Mouse (Mus musculus): ENCODE data around the gene Anapc11. TPM values are rescaled to one million over a fixed set of nuclear protein-coding genes. Genes with fewer than 3 reads are reported as not detected.
A peak's percentile ranks its signal among the peaks of the same experiment; 100 is the strongest.

The Anapc11 gene
- polyA plus RNA-seq, 1 experiment: 84.0 TPM

DNA sequence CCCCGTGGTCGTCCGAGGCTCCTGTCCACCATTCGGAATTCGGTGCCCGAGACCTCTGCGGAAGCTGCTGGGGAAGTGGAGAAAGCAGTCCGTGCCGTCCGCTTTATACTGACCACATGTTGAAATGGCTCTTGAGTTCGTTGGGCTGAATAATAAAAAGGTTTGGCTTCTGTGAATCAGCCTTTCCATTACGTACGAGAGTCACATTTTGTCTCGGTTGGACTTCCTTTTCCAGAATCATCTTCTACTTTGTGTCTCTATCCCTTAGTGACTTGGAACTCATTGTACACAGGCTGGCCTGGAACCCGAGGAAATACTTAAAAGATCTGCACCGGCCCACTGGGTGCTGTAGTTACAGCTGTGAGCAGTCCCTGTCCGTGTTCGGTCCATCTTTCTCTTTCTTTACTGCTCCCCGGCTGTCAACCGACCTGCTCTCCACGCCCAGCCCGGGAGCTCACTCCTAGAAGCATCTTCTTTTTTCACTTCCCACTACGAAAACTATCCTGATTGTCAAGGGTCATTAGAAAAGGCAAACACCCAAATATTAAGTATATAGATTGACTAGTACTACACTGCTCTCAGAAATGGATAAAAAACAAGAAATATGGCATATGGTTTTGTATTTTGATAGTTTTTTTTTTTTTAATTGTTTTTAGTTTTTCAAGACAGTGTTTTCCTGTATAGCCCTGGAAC lies 24.5 kb upstream of the Anapc11 start:
- TF ChIP-seq EP300 (IDR thresholded peaks at IDR 0.05; ENCODE audit: insufficient read depth, low read depth, low read length) (no peak), CTCF (IDR thresholded peaks at IDR 0.05; ENCODE audit: low read depth, low read length) (no peak), POLR2A (IDR thresholded peaks at IDR 0.05; ENCODE audit: insufficient read depth, low read length) (no peak)
- Histone ChIP-seq H3K4me3 (ENCODE audit: low read depth, low read length) (peak overlapping the region; percentile 86), H3K36me3 (ENCODE audit: control insufficient read depth, insufficient read depth, low read length, poor library complexity, severe bottlenecking) (peaks cover 29% of the 10 kb centered on the region), H3K9ac (ENCODE audit: low read depth, poor library complexity, severe bottlenecking) (peak overlapping the region; percentile 79), H3K27me3 (ENCODE audit: control insufficient read depth, insufficient read depth, low read length, poor library complexity, severe bottlenecking) (no peaks in the 10 kb centered on the region), H3K27ac (ENCODE audit: insufficient read depth, low read length) (no peak overlapping the region), H3K4me1 (ENCODE audit: control insufficient read depth, insufficient read depth, low read length) (no peaks in the 10 kb centered on the region), H3K9me3 (replicated peaks; ENCODE audit: control insufficient read depth, insufficient read depth, low read length, poor library complexity, severe bottlenecking) (no peaks in the 10 kb centered on the region)

DNA sequence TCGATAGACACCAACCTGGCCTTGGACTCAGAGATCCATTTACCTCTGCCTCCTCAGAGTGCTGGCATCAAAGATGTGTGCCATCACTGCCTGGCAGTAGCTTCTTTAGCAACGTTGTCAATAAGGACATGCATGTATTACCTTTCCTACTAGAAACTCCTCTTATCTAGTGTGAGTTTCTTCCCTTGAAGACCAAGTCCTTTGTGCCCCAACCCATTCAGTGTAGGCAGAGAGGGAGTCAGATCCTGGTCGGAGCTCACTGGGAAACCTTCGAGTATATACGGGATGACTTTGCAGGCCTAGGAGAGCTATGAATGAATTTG lies 24.0 kb upstream of the Anapc11 start:
- Histone ChIP-seq H3K9ac (ENCODE audit: low read depth, poor library complexity, severe bottlenecking) (peak overlapping the region; percentile 79), H3K27ac (ENCODE audit: insufficient read depth, low read length) (no peak overlapping the region), H3K27me3 (ENCODE audit: control insufficient read depth, insufficient read depth, low read length, poor library complexity, severe bottlenecking) (no peaks in the 10 kb centered on the region), H3K4me3 (ENCODE audit: low read depth, low read length) (peak overlapping the region; percentile 65), H3K4me1 (ENCODE audit: control insufficient read depth, insufficient read depth, low read length) (peaks cover 2% of the 10 kb centered on the region), H3K9me3 (replicated peaks; ENCODE audit: control insufficient read depth, insufficient read depth, low read length, poor library complexity, severe bottlenecking) (no peaks in the 10 kb centered on the region), H3K36me3 (ENCODE audit: control insufficient read depth, insufficient read depth, low read length, poor library complexity, severe bottlenecking) (peaks cover 33% of the 10 kb centered on the region)
- TF ChIP-seq POLR2A (IDR thresholded peaks at IDR 0.05; ENCODE audit: insufficient read depth, low read length) (no peak), EP300 (IDR thresholded peaks at IDR 0.05; ENCODE audit: insufficient read depth, low read depth, low read length) (no peak), CTCF (IDR thresholded peaks at IDR 0.05; ENCODE audit: low read depth, low read length) (no peak)

DNA sequence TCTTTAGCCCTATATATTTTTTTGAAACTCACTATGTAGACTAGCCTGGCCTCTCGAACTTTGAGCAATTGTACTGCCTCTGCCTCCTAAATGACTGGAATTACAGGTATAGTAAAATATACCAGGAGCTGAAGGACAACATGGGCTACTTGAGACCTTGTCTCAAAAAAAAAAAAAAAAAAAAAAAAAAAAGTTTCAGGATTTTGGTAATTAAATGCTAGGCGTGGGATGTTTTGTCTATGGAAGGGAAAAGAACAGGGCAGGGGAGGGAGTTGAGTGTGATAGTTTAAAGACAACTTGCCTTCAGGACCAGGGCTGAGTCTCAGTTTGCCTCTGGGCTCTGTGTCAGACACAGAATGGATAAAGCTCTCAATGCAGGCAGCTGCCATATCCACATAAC lies 23.2 kb upstream of the Anapc11 start:
- no peaks in the 10 kb centered on the region for H3K27me3 ChIP-seq (ENCODE audit: control insufficient read depth, insufficient read depth, low read length, poor library complexity, severe bottlenecking)
- no peak overlapping the region for H3K9ac ChIP-seq (ENCODE audit: low read depth, poor library complexity, severe bottlenecking)
- peaks cover 36% of the 10 kb centered on the region for H3K36me3 ChIP-seq (ENCODE audit: control insufficient read depth, insufficient read depth, low read length, poor library complexity, severe bottlenecking)
- TF ChIP-seq CTCF (IDR thresholded peaks at IDR 0.05; ENCODE audit: low read depth, low read length) (no peak), EP300 (IDR thresholded peaks at IDR 0.05; ENCODE audit: insufficient read depth, low read depth, low read length) (no peak), POLR2A (IDR thresholded peaks at IDR 0.05; ENCODE audit: insufficient read depth, low read length) (no peak)
- no peak overlapping the region for H3K27ac ChIP-seq (ENCODE audit: insufficient read depth, low read length)
- H3K9me3 ChIP-seq (replicated peaks; ENCODE audit: control insufficient read depth, insufficient read depth, low read length, poor library complexity, severe bottlenecking): no peaks in the 10 kb centered on the region
- H3K4me1 ChIP-seq (ENCODE audit: control insufficient read depth, insufficient read depth, low read length): peaks cover 4% of the 10 kb centered on the region
- no peak overlapping the region for H3K4me3 ChIP-seq (ENCODE audit: low read depth, low read length)

DNA sequence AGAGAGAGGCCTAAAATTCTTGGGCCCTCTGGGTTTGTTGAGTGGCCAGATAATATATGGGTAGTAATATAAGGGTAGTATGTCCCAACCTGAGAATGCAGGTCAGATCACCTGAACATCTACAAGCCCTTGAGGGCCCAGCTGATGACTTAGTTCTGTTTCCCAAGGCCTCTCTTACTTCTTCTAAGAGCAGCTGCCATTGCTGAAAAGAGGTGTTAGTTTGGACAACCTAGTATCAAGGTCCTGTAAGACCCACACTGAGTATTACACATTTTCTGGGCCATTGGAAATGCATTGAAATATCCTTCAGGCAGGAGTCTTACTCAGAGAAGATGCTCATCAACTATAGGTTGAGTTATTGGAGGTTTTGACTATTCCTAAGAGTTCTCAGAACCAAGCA lies 22.3 kb upstream of the Anapc11 start:
- H3K36me3 ChIP-seq (ENCODE audit: control insufficient read depth, insufficient read depth, low read length, poor library complexity, severe bottlenecking): peaks cover 28% of the 10 kb centered on the region
- no peaks in the 10 kb centered on the region for H3K27me3 ChIP-seq (ENCODE audit: control insufficient read depth, insufficient read depth, low read length, poor library complexity, severe bottlenecking)
- TF ChIP-seq CTCF (IDR thresholded peaks at IDR 0.05; ENCODE audit: low read depth, low read length) (no peak), EP300 (IDR thresholded peaks at IDR 0.05; ENCODE audit: insufficient read depth, low read depth, low read length) (no peak), POLR2A (IDR thresholded peaks at IDR 0.05; ENCODE audit: insufficient read depth, low read length) (no peak)
- H3K27ac ChIP-seq (ENCODE audit: insufficient read depth, low read length): no peak overlapping the region
- H3K4me3 ChIP-seq (ENCODE audit: low read depth, low read length): no peak overlapping the region
- H3K9ac ChIP-seq (ENCODE audit: low read depth, poor library complexity, severe bottlenecking): no peak overlapping the region
- no peaks in the 10 kb centered on the region for H3K9me3 ChIP-seq (replicated peaks; ENCODE audit: control insufficient read depth, insufficient read depth, low read length, poor library complexity, severe bottlenecking)
- H3K4me1 ChIP-seq (ENCODE audit: control insufficient read depth, insufficient read depth, low read length): peaks cover 4% of the 10 kb centered on the region

DNA sequence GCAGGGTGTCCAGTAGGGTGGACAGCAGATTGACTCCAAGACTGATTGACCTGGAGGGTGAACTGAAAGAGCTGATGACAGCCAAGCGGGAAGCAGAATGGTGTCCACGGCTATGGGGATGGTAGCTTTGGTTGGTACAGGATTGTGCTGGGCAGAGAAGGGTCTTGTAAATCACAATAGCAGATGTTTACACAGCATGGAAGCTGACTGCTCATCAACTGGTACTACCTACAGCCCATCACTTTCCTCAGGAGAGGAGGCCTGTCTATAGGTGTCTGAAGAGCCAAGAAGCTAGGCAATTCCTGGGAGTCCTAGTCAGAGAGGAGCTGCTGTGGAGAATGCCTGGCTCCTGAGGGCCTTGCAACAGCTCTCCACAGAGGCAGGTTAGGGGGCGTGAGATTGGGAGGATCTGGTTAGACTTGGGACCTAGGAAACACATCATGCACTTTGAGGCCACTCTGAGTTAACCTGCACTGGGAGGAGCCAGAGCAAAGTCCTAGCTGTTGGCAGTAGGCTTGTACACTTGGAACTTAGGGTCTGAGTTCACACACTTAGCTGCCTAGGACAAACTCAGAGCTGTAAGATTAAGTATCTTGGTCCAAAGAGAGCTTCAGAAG lies 21.7 kb upstream of the Anapc11 start:
- TF ChIP-seq POLR2A (IDR thresholded peaks at IDR 0.05; ENCODE audit: insufficient read depth, low read length) (no peak), CTCF (IDR thresholded peaks at IDR 0.05; ENCODE audit: low read depth, low read length) (no peak)
- H3K27ac ChIP-seq (ENCODE audit: insufficient read depth, low read length): no peak overlapping the region
- H3K27me3 ChIP-seq (ENCODE audit: control insufficient read depth, insufficient read depth, low read length, poor library complexity, severe bottlenecking): no peaks in the 10 kb centered on the region
- no peak overlapping the region for H3K4me3 ChIP-seq (ENCODE audit: low read depth, low read length)
- no peak overlapping the region for H3K9ac ChIP-seq (ENCODE audit: low read depth, poor library complexity, severe bottlenecking)
- peaks cover 22% of the 10 kb centered on the region for H3K36me3 ChIP-seq (ENCODE audit: control insufficient read depth, insufficient read depth, low read length, poor library complexity, severe bottlenecking)
- no peaks in the 10 kb centered on the region for H3K9me3 ChIP-seq (replicated peaks; ENCODE audit: control insufficient read depth, insufficient read depth, low read length, poor library complexity, severe bottlenecking)
- H3K4me1 ChIP-seq (ENCODE audit: control insufficient read depth, insufficient read depth, low read length): peaks cover 4% of the 10 kb centered on the region

DNA sequence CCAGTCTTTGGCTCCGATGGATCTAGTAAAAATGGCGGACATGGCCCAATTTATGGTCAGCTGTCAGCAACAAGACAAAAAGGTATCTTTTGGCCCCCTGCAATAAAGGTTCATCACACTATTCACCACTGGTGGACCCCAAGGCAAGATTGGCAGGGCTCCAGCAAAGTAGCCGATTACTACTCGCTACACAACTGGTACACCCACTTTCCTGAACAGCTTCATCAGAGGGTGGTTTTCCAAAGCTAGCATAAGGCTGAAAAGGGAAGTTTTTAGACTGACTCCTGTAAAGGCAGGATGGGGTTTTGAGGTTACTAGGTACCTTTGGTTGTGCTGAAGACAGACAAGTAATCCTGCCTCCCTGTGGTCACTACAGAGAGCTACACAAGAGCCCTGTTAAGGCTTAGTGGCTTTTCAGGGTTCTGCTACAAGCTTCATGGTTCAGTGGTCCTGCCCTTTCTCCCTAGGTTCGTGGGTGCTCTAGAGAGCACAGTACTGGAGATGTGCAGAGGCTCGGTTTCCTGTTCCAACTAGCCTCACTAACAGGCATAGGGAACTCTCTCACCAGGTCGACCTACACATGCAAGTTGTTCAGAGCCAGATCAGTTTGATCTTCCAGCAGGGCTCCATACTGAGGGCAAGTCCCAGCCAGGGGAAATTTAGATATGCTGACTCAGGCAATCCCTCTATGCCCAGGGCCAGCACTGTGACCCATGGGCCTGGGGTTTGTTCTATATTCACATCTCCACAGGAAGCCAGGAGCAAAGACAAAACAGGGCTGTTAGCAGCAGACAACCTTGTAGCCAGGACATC lies 20.8 kb upstream of the Anapc11 start:
- H3K9ac ChIP-seq (ENCODE audit: low read depth, poor library complexity, severe bottlenecking): no peak overlapping the region
- H3K36me3 ChIP-seq (ENCODE audit: control insufficient read depth, insufficient read depth, low read length, poor library complexity, severe bottlenecking): peaks cover 22% of the 10 kb centered on the region
- no peak overlapping the region for H3K4me3 ChIP-seq (ENCODE audit: low read depth, low read length)
- no peaks in the 10 kb centered on the region for H3K27me3 ChIP-seq (ENCODE audit: control insufficient read depth, insufficient read depth, low read length, poor library complexity, severe bottlenecking)
- H3K9me3 ChIP-seq (replicated peaks; ENCODE audit: control insufficient read depth, insufficient read depth, low read length, poor library complexity, severe bottlenecking): no peaks in the 10 kb centered on the region
- TF ChIP-seq POLR2A (IDR thresholded peaks at IDR 0.05; ENCODE audit: insufficient read depth, low read length) (no peak), EP300 (IDR thresholded peaks at IDR 0.05; ENCODE audit: insufficient read depth, low read depth, low read length) (no peak), CTCF (IDR thresholded peaks at IDR 0.05; ENCODE audit: low read depth, low read length) (no peak)
- H3K4me1 ChIP-seq (ENCODE audit: control insufficient read depth, insufficient read depth, low read length): peaks cover 4% of the 10 kb centered on the region
- no peak overlapping the region for H3K27ac ChIP-seq (ENCODE audit: insufficient read depth, low read length)

Measured in ES-Bruce4 (cell line).